Mouse (Mus musculus) stomach, postnatal 0 days (tissue): Measurements from ENCODE around the gene Spg7.

ENCODE experiments used
- CTCF ChIP-seq: IDR thresholded peaks from 2 replicates; pipeline ENCODE4 v1.5.1; 2016; ENCODE audit warnings: antibody characterized with exemption, low read depth, mild to moderate bottlenecking, moderate library complexity
- EP300 ChIP-seq: optimal IDR thresholded peaks from 2 replicates; pipeline ENCODE3; 2016; ENCODE audit warnings: antibody characterized with exemption

DNA sequence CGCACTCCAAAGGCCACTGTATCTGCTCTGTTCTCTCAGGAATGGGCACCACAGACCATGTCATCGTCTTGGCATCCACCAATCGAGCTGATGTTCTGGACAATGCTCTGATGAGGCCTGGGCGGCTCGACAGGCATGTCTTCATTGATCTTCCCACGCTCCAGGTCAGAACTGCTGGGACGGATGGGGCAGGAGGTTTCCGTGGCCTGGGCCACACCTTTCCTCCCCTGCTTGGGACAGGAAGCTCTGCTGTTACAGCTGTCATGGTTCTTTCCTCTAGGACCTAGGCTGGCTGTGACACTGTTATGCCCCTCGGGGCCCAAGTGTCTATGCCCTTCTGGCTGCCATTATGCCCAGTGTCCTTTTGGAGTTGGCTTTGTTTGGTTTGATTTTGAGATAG lies 24.5 kb downstream of the Spg7 start:
- TF ChIP-seq CTCF: no peak
- no peak for TF ChIP-seq EP300
